Mouse (Mus musculus): ENCODE data around the gene Ccr9.
"Not testable (repeated sequence)": the region's sequence is repeated elsewhere in the genome, so short reads cannot be mapped to it uniquely, and the experiment has no call there.

Ccr9 gene

GRCm38 (mm10) chr9:123678327-123679105, at the start of gene Ccr9, which contains the start of gene Slc6a20a:
Gene Ccr9 (plus strand): TSS chr9:123678439.
Gene Slc6a20a (minus strand): TSS chr9:123678885.
- DNase-seq (ENCODE audit: low read depth, low spot score) = peak; percentile 48

- DNase-seq (ENCODE audit: low read depth, low spot score) = no peak
These were observed 46.6 kb upstream of the Ccr9 start for GRCm38 (mm10) chr9:123631666-123632065.

GRCm38 (mm10) chr9:123632281-123632680, 46.0 kb upstream of the Ccr9 start, which contains the start of gene Slc6a20b:
Gene Slc6a20b (minus strand): TSS chr9:123632565.
- DNase-seq (ENCODE audit: low read depth, low spot score) = no peak

- DNase-seq (ENCODE audit: low read depth, low spot score) = no peak
These were observed 45.2 kb upstream of the Ccr9 start for GRCm38 (mm10) chr9:123632993-123633392.

- no peak for DNase-seq (ENCODE audit: low read depth, low spot score)
These were observed 41.5 kb upstream of the Ccr9 start for GRCm38 (mm10) chr9:123636771-123637170.

GRCm38 (mm10) chr9:123638231-123638630, 40.0 kb upstream of the Ccr9 start:
- no peak for DNase-seq (ENCODE audit: low read depth, low spot score)

GRCm38 (mm10) chr9:123638668-123639089, 39.6 kb upstream of the Ccr9 start:
- peak; percentile 21 for DNase-seq (ENCODE audit: low read depth, low spot score)

- DNase-seq (ENCODE audit: low read depth, low spot score) = no peak
These were observed 38.1 kb upstream of the Ccr9 start for GRCm38 (mm10) chr9:123640106-123640505.

GRCm38 (mm10) chr9:123649785-123650511, 28.3 kb upstream of the Ccr9 start:
- no peak for DNase-seq (ENCODE audit: low read depth, low spot score)

GRCm38 (mm10) chr9:123651369-123651768, 26.9 kb upstream of the Ccr9 start:
- DNase-seq (ENCODE audit: low read depth, low spot score) = peak; percentile 13

- no peak for DNase-seq (ENCODE audit: low read depth, low spot score)
These were observed 20.8 kb upstream of the Ccr9 start for GRCm38 (mm10) chr9:123657457-123657856.

- DNase-seq (ENCODE audit: low read depth, low spot score) = no peak
These were observed 19.3 kb upstream of the Ccr9 start for GRCm38 (mm10) chr9:123658981-123659380.

- DNase-seq (ENCODE audit: low read depth, low spot score) = not testable (repeated sequence)
These were observed 18.1 kb upstream of the Ccr9 start for GRCm38 (mm10) chr9:123659986-123660676.

GRCm38 (mm10) chr9:123665645-123666044, 12.6 kb upstream of the Ccr9 start:
- DNase-seq (ENCODE audit: low read depth, low spot score) = no peak

GRCm38 (mm10) chr9:123679198-123679597, 959 bp downstream of the Ccr9 start:
- DNase-seq (ENCODE audit: low read depth, low spot score) = peak; percentile 14

GRCm38 (mm10) chr9:123683704-123684103, 5.5 kb downstream of the Ccr9 start:
- DNase-seq (ENCODE audit: low read depth, low spot score) = no peak

- no peak for DNase-seq (ENCODE audit: low read depth, low spot score)
These were observed 8.0 kb downstream of the Ccr9 start for GRCm38 (mm10) chr9:123686206-123686605.

- no peak for DNase-seq (ENCODE audit: low read depth, low spot score)
These were observed 10.0 kb downstream of the Ccr9 start for GRCm38 (mm10) chr9:123688227-123688626.

GRCm38 (mm10) chr9:123695634-123696302, 17.5 kb downstream of the Ccr9 start:
- DNase-seq (ENCODE audit: low read depth, low spot score) = no peak

- no peak for DNase-seq (ENCODE audit: low read depth, low spot score)
These were observed 23.6 kb downstream of the Ccr9 start for GRCm38 (mm10) chr9:123701822-123702221.

GRCm38 (mm10) chr9:123709226-123709625, 31.0 kb downstream of the Ccr9 start:
- no peak for DNase-seq (ENCODE audit: low read depth, low spot score)

Measured in R1 (cell line).